Mouse (Mus musculus) CH12.LX (cell line): ENCODE results near the gene Tle2.

Source experiments
- CHD1 ChIP-seq: IDR thresholded peaks from 2 replicates; pipeline ENCODE4 v1.6.1; 2012; ENCODE audit warnings: low read depth, low read length, improper control_type of control experiment, inconsistent platforms
- EP300 ChIP-seq: IDR thresholded peaks from 2 replicates; pipeline ENCODE4 v1.6.1; 2011; ENCODE audit warnings: low read length, improper control_type of control experiment
- POLR2A ChIP-seq: IDR thresholded peaks from 2 replicates; pipeline ENCODE4 v1.6.1; 2011; ENCODE audit warnings: low read depth, mild to moderate bottlenecking, improper control_type of control experiment, low read length

- no peak for TF ChIP-seq EP300
- no peak for TF ChIP-seq POLR2A
- TF ChIP-seq CHD1, result no peak
These were observed 63.7 kb downstream of the Tle2 start for GRCm38 (mm10) chr10:81638101-81638500.
